Mouse (Mus musculus) bone marrow macrophage, adult 2 months (primary cell): ENCODE data around the gene Hyls1. TPM values are rescaled to one million over a fixed set of nuclear protein-coding genes. Genes with fewer than 3 reads are reported as not detected.

Source experiments
- H3K27ac ChIP-seq: 2 replicates; pipeline ENCODE4 v1.5.1; 2012; ENCODE audit warnings: low read depth, low read length; ENCODE audit not compliant: insufficient read depth
- H3K4me1 ChIP-seq: 2 replicates; pipeline ENCODE4 v1.6.1; 2012; ENCODE audit warnings: low read length; ENCODE audit not compliant: control insufficient read depth, insufficient read depth
- H3K4me3 ChIP-seq: 2 replicates; pipeline ENCODE4 v1.5.1; 2012; ENCODE audit warnings: mild to moderate bottlenecking, low read length, moderate library complexity; ENCODE audit not compliant: insufficient read depth
- CTCF ChIP-seq: IDR thresholded peaks from 2 replicates; pipeline ENCODE4 v1.5.1; 2012; ENCODE audit warnings: low read depth, mild to moderate bottlenecking, low read length, moderate library complexity
- POLR2A ChIP-seq: IDR thresholded peaks from 2 replicates; pipeline ENCODE4 v1.6.1; 2012; ENCODE audit warnings: mild to moderate bottlenecking, low read depth, low read length, borderline replicate concordance
- polyA plus RNA-seq: library from polyadenylated mRNA; stranded (reverse); fragments of >200 nt; gene quantifications from 2 replicates; pipeline ENCODE4 v1.2.4, GENCODE M21; 2012; ENCODE audit not compliant: missing spikeins, insufficient read depth, insufficient read length

Hyls1 gene
- polyA plus RNA-seq, 1 experiment = 8.8 TPM

GRCm38 (mm10) chr9:35564536-35565240, 5.5 kb downstream of the Hyls1 start:
- Histone ChIP-seq H3K27ac (no peak overlapping the region), H3K4me1 (peaks cover 15% of the 10 kb centered on the region), H3K4me3 (no peak overlapping the region)
- TF ChIP-seq CTCF (no peak), POLR2A (no peak)

DNA sequence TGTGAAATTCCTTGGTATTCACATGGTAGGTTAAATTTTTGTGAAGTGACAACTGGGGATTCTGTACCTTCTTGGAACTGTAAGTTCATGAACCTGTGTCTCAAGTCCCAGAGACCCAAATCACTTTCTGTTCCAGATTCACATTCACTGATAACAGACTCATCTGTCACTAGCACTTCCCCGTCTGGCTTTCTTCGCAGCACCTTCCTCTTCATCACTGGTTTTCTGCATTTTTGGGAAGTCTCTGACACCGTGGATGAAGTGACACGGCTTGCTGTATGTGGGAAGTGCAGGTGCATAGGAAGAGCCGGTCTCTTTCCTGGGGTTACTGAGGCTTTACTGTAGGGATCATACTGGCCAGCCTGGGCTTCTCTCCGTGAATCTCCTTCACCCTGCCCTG, 8.6 kb downstream of the Hyls1 start:
- Histone ChIP-seq H3K4me1 (peaks cover 14% of the 10 kb centered on the region), H3K27ac (no peak overlapping the region), H3K4me3 (no peak overlapping the region)
- no peak for TF ChIP-seq POLR2A
- TF ChIP-seq CTCF = no peak

DNA sequence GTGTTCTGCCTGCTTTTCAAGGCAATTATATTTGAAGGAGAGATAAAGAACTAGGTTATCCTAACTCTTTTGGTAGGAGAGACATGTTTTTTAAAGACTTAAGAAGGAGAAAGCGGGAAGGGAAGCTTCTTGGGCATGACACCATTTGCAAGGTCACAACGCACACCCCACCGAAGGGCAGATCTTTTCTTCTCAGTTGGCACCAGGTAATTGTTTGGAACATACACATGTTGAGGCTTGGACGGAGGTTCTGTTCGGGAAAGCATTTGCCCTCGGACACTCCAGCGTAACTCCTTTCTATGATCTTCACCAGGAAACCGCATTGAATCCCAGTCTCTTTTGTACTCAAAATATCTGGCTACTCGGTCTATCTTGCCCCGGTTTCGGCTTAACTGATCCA, 9.1 kb downstream of the Hyls1 start:
- TF ChIP-seq CTCF (no peak), POLR2A (no peak)
- Histone ChIP-seq H3K27ac (no peak overlapping the region), H3K4me3 (no peak overlapping the region), H3K4me1 (peaks cover 14% of the 10 kb centered on the region)

DNA sequence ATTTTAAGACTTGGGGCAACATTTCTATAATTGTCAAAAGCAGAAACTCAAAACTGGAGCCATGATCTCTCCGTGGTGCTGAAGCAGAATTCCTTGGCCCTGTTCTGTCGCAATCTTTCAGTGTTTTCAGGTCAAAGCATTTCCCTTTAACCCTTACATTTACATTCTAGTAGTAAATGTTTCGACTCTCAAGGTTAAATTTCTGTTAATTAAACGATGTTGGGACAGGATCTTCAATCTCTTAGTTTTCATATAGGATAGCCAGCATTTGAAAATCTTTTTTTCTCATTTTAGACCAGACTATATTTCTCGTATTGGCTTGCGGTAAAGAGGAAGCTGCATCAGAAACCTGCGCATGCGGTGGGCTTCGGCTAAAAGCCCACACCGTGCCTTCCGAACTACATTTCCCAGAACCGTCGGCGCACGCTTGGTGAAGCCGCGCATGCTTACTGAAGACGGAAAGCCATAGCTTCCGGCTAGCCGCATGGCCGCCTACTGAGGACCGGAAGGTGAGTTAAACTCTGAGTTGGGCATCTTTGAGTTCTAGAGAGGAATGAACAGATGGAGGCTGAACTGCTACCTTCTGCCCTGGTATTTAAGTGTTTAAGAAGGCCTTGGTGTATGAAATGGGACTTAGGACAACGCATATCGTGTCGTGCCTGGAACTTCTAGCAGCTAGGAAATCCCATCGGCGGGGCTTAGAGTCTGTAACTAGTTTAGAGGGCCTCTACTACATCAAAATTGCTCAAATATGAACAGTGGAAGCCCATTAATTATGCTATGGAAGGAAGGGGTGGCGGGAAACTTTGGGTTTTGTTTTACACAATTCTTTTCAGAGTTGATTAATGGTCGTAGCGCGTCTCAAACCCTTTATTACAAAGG, 10.9 kb downstream of the Hyls1 start:
- Histone ChIP-seq H3K4me3 (peak overlapping the region; percentile 85), H3K27ac (peak overlapping the region; percentile 55), H3K4me1 (peaks cover 14% of the 10 kb centered on the region)
- TF ChIP-seq CTCF = no peak
- TF ChIP-seq POLR2A = no peak

GRCm38 (mm10) chr9:35558257-35559008, 11.8 kb downstream of the Hyls1 start, which contains the start of the genes Ddx25 and Pus3:
TSS of gene Ddx25 (minus strand) at chr9:35558528.
TSS of gene Pus3 (plus strand) at chr9:35558595.
- peaks cover 14% of the 10 kb centered on the region for H3K4me1 ChIP-seq

GRCm38 (mm10) chr9:35556494-35557102, 13.6 kb downstream of the Hyls1 start:
- no peak for TF ChIP-seq POLR2A
- no peak for TF ChIP-seq CTCF
- Histone ChIP-seq H3K4me1 (peaks cover 10% of the 10 kb centered on the region), H3K27ac (no peak overlapping the region), H3K4me3 (no peak overlapping the region)

More at GRCm38 (mm10) chr9:35558257-35559008, 11.8 kb downstream of the Hyls1 start, which contains the start of the genes Ddx25 and Pus3:
- Histone ChIP-seq H3K27ac (peak within 1 kb of the TSS; percentile 55), H3K4me3 (peak within 1 kb of the TSS; percentile 85)
- TF ChIP-seq POLR2A = no peak
- TF ChIP-seq CTCF = no peak

DNA sequence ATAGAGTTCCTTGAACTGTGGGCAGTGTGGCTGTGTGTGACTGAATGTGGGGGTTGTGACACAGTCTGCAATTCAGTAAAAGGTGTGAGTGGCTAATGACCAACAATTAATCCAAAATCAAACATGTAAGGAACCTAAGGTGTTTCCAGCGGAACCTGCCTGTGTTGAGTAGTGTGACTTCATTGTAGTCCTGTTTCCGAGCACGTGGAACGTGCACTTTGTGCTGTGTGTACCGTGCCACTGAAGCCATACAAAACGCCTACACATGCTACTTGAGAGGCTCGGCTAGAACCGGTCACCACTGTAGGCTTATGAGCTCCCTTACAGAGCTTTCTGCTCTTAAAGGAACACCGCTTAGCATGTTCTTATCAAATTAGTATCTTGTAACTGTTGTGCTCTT, 21.7 kb downstream of the Hyls1 start:
- H3K4me1 ChIP-seq = 0 out of 2 replicates have a peak, but pooled peaks cover 3% of the 10 kb centered on the region
- TF ChIP-seq CTCF (no peak), POLR2A (no peak)
- H3K27ac ChIP-seq = no peak overlapping the region
- no peak overlapping the region for H3K4me3 ChIP-seq

DNA sequence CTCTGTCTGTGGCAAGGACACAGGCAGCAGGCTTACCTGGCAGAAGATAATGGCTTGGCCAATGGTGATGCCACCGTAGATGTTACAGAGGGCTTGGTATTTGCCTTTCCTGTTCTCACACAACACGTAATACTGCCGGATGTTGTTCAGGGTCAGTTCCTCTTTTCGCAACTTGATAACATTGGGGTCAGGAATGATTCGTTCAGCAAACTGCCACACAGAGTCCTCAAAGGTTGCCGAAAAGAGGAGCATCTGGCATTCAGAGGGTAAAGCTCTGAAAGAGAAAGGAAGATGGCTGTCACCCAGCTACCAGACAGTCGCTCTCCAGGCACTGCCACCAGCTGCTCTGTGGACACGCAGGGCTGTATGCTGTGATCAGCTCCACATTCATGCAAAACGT, 23.5 kb downstream of the Hyls1 start:
- TF ChIP-seq POLR2A (no peak), CTCF (no peak)
- Histone ChIP-seq H3K4me1 (0 out of 2 replicates have a peak, but pooled peaks cover 3% of the 10 kb centered on the region), H3K27ac (no peak overlapping the region), H3K4me3 (peak overlapping the region; percentile 22; the same call in 1 of the 2 replicates)

DNA sequence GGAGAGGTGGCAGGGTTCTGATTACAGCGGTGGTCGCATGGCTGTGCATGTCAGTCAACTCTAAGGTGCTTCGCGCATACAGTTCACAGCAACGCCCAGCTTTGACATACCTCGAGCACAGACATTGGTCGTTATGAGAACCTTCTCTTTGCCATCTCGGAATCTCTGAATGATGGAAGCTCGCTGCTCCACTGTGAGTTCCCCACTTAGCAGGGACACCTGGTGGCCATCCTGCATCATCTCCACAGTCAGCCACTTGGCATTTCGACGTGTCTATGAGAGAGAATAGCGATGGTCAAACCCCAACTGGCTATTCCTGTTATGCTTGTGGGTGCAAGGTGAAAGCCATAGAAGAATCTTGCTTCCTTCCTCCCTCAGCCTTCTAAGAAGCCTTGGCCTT, 24.5 kb downstream of the Hyls1 start:
- TF ChIP-seq POLR2A = no peak
- no peak for TF ChIP-seq CTCF
- no peak overlapping the region for H3K4me3 ChIP-seq

More for the DNA sequence above, 24.5 kb downstream of the Hyls1 start:
- no peak overlapping the region for H3K27ac ChIP-seq
- H3K4me1 ChIP-seq = 0 out of 2 replicates have a peak, but pooled peaks cover 3% of the 10 kb centered on the region
